Mouse (Mus musculus) heart, adult 8-10 months (tissue): ENCODE results near the gene Galnt12. TPM values are rescaled to one million over a fixed set of nuclear protein-coding genes. Genes with fewer than 3 reads are reported as not detected.
"Not testable (repeated sequence)": the region's sequence is repeated elsewhere in the genome, so short reads cannot be mapped to it uniquely, and the experiment has no call there.

Experiments
- DNase-seq: peaks from one replicate; pipeline ENCODE4 v3.0.0; 2022; ENCODE audit warnings: low spot score
- total RNA-seq, 4 experiments: library from RNA; stranded (reverse); gene quantifications; 2 replicates each; pipeline ENCODE4 v1.2.4; 2022

The Galnt12 gene
- total RNA-seq: under 1 TPM; 0.14 to 0.44 (median 0.24) TPM

DNA sequence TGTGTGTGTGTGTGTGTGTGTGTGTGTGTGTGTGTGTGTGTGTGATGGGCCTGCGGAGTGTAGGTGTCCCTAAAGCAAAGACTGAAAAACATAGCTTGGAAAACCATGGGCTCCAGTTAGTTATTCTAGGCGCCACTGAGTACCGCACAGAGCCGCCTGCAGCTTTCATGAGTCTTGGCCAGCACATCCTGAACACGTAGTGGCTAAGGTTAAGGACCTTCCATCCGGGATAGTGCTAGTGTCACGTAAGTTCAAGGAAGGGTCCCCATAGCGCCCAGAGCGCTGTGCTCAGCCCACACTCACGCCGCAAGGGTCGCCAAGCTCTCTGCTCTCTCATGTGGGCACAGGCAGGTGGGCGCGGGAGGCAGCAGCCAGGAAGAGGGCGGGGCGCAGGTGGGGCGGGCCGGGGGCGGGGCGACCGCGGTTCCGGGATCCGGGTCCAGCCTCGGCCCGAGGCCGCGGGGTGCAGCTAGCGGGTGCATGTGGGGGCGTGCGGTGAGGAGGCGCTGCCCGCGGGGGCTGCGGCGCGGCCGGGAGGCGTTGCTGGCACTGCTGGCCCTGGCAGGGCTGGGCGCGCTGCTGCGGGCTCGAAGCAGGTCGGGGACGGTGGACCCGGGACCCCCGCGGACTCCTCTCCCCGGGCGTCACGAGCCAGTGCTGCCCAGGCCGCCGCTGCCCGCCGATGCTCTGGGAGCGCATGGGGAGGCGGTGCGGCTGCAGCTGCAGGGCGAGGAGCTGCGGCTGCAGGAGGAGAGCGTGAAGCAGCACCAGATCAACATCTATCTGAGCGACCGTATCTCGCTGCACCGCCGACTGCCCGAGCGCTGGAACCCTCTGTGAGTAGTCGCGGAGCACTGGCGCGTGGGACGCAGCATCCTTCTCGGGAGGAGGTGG lies at the start of gene Galnt12:
TSS of gene Galnt12 (plus strand) at position 417 of the 894 bp plus-strand sequence.
- DNase-seq: no peak

DNA sequence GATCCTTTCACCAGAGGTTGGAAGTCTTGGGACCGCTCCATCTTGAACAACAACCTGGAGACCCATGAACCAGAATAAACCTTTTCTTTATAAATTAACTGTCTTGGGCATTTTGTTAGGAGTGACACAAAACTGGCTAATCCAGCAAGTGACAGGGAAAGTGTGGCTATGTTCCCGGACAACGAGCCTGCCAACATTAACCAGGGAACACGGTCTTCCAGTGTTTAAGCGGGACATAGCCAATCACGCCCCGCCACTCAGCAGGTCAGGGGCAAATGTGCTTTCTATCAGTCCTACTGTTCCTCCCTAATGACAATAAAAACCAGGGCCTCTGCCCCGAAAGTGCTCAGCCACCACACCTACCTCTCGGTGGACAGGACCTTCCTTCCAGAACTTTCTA lies 47.8 kb upstream of the Galnt12 start:
- peak; percentile 46 for DNase-seq

DNA sequence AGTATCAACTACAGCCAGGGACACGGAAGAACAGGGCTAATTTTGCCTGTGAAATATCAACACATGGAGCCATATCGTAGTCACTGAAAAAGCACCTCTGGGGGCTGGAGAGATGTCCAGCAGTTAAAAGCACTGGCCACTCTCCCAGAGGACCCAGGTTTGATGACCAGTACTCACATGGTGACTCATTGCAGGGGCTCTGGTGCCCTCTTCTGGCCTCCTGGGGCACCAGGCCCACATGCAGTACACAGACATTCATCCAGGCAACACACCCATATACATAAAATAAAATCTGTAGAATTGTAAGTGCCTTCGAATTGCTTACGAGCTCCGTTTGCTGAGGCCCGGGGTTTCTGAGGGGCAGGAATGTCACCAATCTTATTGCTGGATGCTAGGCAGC lies 44.7 kb upstream of the Galnt12 start:
- no peak for DNase-seq

DNA sequence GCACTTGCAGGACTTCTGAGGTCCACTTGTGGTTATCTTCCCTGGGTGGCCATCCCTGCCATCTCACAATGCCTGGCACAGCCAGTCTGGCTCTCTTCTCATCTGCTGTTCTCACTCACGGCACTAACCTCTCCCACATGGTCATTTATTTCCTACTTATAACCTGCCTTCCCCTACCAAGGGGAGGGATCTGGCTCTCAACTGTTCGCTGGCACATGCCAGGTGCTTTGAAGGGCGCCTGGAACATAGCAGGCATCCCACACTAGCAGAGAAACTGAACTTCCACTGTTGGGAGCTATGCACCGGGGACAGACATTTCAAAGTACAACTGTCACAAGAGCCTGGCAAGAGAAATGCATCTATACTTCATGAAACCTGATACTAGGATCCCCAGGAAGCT lies 43.9 kb upstream of the Galnt12 start:
- no peak for DNase-seq

DNA sequence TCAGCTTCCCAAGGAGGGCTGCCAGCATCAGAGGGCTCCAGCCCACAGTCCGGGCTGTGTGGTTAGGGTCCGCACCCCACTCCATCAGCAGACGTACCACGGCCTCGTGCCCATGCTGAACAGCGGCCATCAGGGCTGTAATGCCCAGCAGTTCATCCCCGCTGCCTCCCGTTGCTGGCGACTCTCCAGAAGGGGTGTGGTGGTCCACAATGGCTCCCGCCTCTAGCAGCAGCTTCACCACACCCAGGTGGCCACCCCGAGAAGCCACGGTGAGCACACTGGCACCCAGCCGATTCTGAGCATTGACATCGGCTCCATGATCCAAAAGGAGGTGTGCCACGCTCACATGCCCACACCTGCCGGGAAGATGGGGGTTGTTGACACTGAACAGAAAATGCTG lies 42.5 kb upstream of the Galnt12 start:
- no peak for DNase-seq

DNA sequence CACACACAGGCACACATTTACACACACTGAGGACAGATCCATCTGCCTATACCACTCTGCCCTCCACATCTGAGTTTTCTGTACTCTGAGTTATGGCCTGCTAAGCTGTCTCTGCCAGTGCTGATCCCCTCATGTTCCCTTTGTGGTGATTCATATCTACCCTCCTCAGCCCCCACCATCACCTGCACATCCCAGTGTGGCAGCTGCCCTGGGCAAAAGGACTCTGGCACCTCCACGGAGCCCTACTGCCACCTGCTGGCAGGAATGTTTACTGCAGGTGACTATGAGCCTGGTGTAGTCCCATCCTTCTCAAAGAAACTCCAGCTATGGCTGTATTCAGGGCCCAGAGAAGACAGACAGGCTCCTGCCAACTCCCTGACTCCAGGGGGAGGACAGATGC lies 41.5 kb upstream of the Galnt12 start:
- DNase-seq: peak; percentile 85

DNA sequence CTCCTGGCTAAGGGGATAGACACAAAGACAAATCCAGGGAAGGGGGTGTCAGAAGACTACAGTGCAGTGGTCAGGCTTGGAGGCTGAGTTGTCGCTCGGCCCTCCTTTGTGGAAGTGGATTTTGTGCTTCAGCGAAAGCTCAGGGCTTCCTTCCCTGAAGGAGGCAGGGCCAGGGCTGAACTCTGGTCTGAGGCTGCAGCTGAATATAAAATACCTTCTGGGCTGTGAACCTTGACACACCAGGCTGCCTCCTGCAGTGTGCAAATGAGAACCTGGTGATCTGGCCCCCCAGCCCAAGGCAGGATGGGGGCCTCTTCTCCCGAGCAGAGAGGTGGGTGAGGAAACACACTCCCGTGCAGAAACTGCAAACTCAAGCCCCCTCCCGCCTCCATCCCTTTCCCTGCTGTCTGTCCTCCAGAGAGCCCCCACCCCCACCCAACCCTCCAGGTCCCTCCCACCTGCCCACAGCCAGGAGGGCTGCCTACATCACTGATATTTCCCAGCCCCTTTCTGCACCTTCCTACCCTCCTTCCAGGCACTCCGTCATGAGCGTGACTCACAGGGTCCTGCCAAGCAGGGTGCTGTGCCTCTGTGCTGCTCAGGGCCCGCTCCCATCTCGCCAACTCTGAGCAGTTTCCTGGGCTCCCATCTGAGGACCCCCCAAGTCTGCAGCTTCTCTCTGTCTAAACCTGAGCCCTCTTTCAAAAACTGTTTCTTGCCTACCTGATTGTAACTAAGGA lies 40.9 kb upstream of the Galnt12 start:
- DNase-seq: no peak

DNA sequence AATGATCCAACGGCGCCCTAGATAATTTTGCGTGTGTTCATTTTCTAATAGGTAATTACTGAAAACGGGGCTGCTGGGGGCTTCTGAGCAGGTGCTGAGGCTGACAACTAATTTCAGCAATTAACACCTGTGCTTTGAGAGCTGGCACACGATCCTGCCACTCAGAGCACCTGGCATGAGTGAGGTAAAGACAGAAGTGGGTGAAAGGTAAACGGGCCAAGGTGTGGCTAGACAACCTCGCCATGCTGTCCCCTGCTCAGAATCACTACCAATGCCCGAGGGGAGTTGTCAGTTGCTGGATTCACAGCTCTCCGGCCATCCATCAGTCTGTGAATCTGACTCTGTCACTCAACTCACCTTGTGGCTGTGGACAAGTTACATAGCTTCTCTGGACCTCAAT lies 39.8 kb upstream of the Galnt12 start:
- DNase-seq: no peak

DNA sequence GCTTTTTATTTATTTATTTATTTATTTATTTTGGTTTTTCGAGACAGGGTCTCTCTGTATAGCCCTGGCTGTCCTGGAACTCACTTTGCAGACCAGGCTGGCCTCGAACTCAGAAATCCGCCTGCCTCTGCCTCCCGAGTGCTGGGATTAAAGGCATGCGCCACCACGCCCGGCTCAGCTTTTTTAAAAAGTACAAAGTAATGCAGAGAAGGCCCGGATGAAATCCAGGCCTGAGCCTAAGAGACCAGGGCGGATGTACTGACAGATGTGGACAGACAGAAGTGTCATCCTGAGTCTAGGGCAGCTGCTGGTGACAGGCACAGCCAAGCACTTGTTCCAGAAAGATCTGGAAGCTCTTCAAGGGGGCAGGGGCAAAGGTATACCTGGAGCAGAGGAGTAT lies 36.5 kb upstream of the Galnt12 start:
- not testable (repeated sequence) for DNase-seq

DNA sequence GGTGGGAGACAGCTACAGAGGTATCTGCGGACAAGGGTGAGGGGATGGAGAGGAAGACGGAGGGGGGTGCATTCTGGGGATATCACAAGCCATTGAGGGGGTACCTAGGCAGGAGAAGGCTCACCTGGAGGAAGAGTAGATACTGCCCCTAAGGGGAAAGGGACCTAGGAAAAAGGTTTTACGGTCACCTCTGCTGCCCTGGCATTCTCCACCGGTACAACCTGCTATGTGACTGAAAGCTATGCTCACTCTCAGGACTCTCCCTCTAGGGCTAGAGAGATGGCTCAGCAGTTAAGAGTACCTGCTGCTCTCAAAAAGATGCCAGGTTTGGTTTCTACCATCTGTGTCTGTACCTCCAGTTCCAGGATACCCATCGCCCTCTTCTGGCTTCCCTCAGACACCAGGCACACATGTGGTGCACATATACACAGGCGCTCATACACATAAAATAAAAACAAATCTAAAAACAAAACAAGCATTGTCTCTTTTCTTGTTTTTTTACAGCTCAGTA lies 36.1 kb upstream of the Galnt12 start:
- DNase-seq: no peak

DNA sequence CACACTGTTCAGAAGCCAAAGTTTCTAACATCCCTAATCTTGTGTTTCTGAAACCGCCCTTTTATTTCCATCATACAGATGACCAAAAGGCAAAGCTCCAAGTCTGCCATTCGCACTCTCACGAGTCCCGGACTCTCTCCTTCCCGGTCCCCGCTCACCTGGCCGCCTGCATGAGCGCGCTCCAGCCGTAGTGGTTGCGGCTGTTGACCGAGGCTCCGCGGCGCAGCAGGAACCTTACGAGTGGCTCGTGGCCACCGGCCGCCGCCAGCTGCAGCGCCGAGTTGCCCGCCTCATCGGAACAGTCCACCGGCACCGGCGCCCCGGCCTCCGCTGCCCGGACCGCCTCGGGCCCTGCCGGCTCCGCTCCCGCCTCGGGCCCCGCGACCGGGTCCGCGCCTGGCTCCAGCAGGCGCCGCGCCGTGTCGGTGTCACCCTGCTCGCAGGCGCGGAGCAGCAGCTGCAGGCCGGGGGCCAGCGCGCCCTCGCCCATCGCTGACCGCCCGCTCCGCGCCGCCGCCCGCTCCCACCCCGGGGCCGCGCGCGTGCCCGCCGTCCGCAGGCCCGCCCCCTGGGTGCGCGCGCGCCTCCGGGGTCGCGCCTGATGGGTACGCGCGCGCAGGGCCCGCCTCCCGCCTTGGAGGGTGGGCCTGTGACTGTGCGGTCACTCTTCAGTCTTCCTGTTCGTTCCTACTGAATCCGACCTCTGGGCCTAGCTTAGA lies 34.8 kb upstream of the Galnt12 start, which contains the start of gene Anks6:
TSS of gene Anks6 (minus strand) at position 637 of the 719 bp plus-strand sequence.
- peak; percentile 70 for DNase-seq

DNA sequence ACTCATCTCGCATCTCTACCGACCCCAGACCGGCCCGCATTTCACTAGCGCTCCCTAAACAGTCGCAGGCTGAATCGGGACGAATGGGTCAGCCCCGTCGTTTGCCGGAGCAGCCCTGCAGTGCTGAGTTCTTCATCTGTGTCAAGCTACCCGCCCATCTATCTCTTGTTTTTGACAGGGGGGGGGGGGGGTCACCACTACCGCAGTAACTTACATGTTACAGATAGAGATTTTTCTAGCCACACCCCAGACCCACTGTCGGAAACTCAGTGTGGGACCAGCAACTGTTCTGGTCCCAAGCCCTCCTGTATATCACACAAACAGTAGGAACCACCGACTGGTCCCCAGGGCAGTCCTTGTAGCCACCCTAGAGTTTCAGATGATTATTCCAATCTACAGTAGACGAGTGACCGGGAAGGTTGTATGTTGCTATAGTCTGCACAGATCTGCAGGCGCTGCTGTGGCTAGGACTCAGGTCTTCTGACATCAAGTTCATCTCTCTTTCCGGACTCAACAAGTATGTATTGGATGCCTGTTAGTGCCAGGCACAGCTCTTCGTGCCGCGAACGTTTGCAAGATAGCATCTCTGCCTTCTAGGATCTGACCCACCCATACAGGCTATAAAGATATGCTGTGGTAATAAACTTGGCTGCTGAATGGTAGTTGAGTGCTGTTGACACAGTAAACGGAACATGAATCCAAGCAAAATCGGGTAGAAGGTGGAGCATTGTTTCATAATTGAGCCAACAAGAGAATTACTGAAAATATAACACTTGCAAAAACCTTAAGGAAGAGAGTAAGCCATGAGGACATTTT lies 34.0 kb upstream of the Galnt12 start:
- DNase-seq: no peak

DNA sequence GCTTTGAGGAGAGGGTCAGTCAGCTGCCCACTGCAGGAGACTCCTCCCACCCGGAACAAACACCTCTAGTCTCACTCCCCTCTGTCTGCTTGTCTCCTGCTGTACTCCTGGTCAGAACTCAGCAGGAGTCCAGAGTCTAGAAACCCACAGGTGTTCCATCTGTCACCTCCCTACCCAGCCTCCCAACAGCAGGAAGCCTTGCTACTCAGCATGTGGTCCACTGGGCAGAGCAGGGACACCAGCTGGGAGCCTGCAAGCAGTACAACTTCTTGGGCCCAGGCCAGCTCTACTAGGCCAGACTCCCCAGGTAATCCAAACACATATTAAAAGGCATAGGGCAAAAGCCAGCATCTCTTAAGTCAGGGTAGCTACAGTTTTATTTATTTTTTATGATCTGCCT lies 30.8 kb upstream of the Galnt12 start:
- DNase-seq: no peak

DNA sequence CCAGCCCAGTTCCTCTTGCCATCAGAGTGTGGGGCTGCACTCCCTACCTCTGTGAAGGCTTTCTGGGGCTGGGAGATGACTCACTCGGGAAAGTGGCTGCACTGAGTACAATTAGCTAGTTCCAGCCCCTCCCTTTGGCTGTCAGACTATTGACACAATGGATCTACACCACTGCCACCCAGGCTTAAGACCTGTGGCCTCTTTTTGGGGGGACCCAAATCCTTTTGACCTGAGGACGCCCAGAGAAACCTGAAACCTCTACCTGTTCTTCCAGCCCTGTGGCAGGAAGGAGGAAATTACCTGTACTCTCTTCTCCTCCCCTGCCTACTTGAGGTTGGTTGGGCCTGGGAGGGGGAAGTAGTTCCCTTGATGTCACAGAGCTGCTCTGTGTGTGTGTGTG lies 16.7 kb upstream of the Galnt12 start:
- DNase-seq: no peak

DNA sequence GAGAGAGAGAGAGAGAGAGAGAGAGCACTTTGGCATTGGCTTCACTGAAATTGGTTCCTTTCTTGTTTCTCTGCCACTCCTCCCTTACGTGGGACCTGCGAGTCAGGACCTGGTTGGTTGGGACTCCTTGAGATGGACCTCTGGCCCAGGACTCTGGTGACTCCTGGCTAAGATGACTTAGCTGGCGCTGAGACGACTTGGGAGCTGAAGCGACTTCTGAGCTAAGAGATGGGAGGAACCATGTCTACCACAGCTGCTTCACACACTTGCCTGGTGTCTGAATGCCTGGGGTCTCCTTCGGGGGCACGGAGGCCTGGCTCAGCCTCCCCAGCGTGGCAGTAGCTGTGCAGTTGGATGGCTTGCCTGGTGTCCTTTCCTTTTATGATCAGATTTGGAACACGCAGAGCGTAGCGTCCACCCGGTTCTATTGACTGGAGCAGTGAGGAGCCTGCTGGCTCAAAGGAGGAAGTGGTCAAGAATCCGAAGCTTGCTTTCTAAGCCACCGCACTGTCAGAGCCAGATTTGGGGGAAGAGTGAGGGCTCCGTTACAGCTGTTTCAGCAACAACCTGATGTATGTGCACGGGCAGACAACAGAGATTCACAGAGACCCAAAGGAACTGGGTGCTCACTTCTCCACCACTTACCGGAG lies 11.6 kb upstream of the Galnt12 start:
- DNase-seq: no peak

DNA sequence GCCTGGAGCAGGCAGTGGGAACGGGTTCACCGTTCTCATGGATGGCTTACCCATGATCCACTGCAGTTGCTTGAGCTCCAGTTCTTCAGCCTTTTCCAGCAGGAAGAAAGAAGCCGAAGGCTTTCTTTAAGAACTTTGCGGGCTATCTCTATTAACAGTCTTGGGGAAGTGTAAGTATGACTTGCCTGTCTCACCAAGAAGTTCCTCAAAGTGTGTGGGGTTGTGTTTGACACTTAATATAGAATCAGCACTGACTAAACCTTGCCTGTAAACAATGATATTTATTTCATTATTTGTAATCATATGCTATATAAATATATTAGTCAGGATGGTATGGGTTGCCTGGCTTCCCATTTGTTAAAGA lies 11.1 kb upstream of the Galnt12 start:
- DNase-seq: no peak

DNA sequence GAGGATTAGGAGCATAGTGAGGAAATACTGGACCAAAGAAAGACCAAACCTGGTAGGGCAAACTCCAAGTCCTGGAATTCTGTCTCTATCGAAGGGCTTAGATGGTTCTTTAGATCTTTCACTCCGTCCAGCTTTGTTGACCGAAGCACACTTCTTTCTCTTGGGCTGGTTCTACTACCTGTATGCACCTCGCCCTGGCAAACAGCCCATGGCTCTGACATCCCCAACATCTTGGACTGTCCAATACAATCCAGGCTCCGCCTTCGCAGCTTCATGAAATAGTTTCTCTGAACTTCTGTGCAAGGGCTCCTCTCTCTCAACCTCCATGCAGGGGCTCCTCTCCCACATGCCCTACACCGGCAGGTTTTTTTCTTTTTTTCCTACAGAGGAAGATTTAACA lies 7.9 kb upstream of the Galnt12 start:
- no peak for DNase-seq

DNA sequence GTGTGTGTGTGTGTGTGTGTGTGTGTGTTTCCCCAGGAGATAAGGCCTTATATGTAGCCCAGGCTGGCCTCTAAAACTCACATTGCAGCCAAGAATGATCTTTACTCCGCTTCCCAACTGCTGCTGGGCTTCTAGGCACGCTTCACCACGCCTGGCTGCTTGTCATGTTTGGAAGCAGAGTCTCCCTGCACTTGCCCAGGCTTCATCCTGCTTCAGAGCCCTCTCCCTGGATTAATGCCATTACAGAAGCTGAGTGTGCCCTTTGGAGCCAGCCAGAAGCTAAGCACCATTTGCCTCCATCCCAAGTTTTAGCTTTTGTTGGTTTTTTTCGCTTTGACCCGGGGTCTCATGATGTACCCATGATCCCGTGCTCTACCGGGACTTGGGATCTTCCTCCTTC lies 3.0 kb upstream of the Galnt12 start:
- no peak for DNase-seq

DNA sequence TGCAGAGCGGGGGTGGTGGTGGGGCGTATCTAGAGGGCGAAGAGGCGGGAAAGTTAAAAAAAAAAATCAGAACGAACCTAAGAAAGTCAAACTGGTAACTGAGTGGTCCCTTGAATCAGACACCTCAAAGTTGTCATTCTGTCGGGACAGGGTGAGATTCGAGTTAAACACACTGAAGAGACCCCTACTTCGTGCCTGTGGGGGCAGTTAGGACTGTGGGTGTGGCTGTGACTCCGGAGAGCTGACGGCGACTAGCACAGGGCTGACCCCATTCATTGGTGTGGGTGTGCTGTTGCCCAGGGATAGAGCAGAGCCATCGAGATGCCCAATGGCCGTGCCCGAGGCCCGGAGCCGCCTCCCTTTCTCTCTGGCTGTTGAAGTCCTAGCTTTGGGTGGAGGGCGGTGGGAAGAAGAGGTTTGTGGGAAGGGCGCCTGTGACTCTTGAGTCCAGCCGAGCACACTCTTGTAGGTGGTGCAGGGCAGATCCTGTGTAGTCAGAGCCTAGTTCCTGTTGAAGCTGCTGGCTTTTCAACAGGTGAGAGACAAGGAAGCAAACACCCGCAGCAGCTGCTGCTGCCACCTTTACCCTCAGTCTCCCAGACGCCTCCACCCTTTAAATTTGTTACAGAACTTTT lies 795 bp downstream of the Galnt12 start:
- no peak for DNase-seq

DNA sequence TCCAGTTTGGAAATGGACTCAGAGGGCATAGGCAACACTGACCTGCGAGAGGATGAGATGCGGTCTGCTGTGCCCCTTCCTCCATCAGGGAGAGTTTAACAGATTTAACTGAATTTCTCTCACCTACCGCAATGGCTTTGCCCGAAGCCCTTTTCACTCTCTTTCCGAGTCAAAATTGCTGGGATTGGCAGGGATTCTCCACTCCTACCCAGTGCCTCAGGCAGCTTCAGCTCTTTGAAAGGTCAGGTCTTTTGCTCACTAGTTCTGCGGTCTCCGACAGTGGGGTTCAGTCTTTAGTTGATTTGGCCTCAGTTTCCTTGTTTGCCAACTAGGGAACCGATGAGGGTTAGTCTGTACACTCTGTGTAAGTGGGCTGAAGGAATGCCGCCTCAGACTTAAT lies 1.5 kb downstream of the Galnt12 start:
- no peak for DNase-seq
